Mouse (Mus musculus) C3H10T1/2 (cell line): Measurements from ENCODE around the gene Dhx34. TPM values are rescaled to one million over a fixed set of nuclear protein-coding genes. Genes with fewer than 3 reads are reported as not detected.

Source experiments
- polyA plus RNA-seq, 2 experiments: library from polyadenylated mRNA; unstranded; fragments of >200 nt; fragmentation: generic; extraction: Trizol; gene quantifications; one replicate each; pipeline ENCODE4 v1.2.1; 2012; ENCODE audit warnings: missing spikeins in 2 of 2

Gene Dhx34
- polyA plus RNA-seq, result 10 to 100 TPM in 1 of 2 experiments, 1 to 10 TPM in 1; 7.0 to 11.8 TPM

DNA sequence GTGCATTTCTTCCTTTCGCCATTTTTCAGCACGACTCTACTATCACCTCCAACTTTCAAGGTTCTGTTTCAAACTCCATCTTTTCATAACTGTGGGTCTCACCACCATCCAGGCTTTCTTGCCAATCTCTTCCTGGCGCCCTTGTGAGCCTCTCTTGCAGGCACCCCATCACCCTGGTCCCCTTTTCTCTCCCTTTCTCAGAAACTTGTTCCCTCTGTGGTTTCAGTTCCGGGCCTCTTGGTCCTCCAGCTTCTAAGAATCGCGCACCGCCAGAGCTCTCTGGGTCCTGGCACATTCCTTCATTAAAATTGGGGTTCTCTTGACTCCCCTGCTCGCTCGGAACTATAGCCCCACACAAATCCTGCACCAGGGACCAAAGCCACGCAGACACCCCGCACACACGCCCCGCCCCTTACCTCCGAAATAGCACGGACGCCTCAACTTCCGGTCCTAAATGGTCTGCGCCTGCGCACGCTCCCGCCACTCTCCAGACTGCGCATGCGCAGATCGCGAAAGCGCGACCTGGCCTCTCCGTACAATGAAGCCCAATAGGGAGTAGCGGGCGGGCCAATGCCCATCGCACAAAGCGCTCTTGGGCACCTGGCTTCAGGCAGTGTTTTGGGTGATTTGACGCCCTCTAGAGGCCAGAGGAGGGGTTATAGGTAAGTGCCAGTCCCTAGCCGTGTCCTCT, at the start of gene Dhx34:
Gene Dhx34 (minus strand): TSS at position 456 of the 691 bp plus-strand sequence.

DNA sequence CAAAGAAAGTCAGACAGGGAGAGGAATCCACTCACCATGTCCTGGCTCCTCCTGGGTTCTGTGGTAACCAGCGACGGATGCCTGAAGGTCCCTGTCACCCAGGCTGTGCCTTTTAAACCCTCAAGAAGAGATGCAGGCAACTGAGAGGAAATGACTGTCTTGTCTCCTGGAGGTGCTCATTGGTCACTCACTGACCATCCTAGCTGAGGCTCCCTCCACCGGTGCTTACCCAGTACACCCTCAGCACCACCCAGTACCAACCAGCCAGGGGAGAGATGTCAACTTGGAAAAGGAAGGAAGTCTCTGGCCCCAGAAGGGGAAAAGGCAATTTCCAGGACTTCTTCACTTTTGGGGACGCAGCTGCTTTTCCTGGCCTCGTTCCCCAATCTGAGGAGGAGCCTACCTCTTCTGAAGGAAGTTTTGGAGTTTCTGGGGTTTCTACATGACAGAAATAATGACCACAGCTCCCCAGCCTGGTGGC, 37.3 kb upstream of the Dhx34 start, which contains the start of gene C5ar1:
Gene C5ar1 (minus strand): TSS at position 431 of the 481 bp plus-strand sequence.

DNA sequence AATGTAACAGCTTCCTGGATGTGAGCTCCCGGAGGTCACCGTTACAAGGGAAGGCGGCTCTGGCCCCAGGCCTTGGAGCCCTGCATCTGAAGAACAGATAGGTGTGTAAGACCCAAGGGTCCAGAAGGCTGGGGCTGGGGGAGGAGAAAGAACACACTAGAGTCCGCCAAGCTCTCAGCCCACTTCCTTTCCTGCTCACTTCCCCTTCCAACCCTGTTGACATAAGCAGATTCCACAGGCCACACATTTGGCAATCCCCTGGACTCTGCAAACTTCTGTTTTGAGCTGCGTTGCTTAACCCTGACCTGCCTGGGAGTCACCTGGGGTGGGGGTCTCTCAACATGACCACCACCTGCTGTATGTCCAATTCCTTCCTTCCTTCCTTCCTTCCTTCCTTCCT, 22.2 kb upstream of the Dhx34 start, which contains the start of gene C5ar2:
Gene C5ar2 (minus strand): TSS at position 88 of the 400 bp plus-strand sequence.

DNA sequence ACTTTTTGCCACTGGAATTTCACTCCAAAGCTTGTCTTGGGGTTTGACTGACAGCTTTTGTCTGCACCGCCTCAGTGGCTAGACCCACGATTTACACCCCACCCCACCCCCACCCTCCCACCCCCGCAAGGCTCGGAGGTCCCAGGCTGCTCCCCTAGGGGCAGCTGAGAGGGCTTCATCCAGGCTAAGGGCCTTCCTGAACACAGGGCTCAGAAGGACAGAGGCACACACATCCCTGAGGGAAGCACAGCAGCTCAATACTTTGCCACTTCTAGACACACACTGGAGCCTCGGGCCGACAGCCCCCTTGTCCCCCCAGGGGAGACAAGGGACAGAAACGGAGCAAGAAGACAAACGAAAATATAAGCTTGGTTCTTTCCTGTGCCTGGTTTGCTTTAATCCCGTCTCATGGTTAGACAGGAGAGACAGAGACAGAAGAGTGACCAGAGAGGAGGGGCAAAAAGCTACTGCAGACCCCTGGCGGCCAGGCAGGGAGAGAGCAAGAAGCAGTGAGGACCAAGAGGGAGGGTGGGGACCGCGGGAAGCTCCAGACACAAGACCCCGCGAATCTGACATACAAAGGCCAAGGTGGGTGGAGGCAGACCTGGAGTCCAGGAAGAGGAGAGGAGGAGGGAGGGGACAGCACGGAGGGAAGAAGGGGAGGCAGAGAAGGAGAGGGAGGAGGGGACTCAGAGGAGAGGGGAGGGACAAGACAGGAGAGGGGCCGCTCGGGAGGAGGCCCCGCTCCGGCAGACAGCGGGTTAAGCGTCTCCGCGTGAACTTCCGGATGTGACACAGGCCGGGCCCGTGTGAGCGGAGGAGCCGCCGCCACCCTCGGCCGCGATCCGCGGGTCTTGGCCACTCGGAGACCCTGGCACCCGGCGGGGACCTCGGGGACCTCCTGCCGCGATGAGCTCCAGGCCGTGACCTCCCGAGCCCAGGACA, 47.0 kb downstream of the Dhx34 start, which contains the start of gene Meis3:
Gene Meis3 (plus strand): TSS at position 494 of the 945 bp plus-strand sequence.

Other genes with a start within 250 kb of the Dhx34 start
- 1 to 10 TPM in 1 of 2 experiments, under 1 TPM in 1; 0.85 to 7.8 TPM for gene Bicra, start 174.1 kb downstream of the Dhx34 start, polyA plus RNA-seq
- under 1 TPM in 1 of 2 experiments, not detected in 1; 0.02 TPM for gene Zfp541, start 160.2 kb downstream of the Dhx34 start, polyA plus RNA-seq
- gene Napa, start 123.6 kb downstream of the Dhx34 start, polyA plus RNA-seq, result 100 to 1,000 TPM in 1 of 2 experiments, 10 to 100 TPM in 1; 94.8 to 117 TPM
- gene Kptn, start 102.1 kb downstream of the Dhx34 start, polyA plus RNA-seq, result 10 to 100 TPM; 22.0 to 35.8 TPM
- gene Slc8a2, start 92.2 kb downstream of the Dhx34 start, polyA plus RNA-seq, result under 1 TPM in 1 of 2 experiments, not detected in 1; 0.37 TPM
- 1 to 10 TPM in 1 of 2 experiments, under 1 TPM in 1; 0.43 to 5.6 TPM for gene Meis3, start 46.9 kb downstream of the Dhx34 start, polyA plus RNA-seq
- gene C5ar2, start 22.1 kb upstream of the Dhx34 start, polyA plus RNA-seq, result not detected
- not detected for gene C5ar1, start 37.5 kb upstream of the Dhx34 start, polyA plus RNA-seq
- 10 to 100 TPM in 1 of 2 experiments, 1 to 10 TPM in 1; 6.0 to 31.6 TPM for gene Inafm1, start 51.6 kb upstream of the Dhx34 start, polyA plus RNA-seq
- 10 to 100 TPM; 16.9 to 48.0 TPM for gene Ccdc9, start 64.8 kb upstream of the Dhx34 start, polyA plus RNA-seq
- gene Bbc3, start 86.4 kb upstream of the Dhx34 start, polyA plus RNA-seq, result 10 to 100 TPM in 1 of 2 experiments, 1 to 10 TPM in 1; 6.2 to 26.3 TPM
- 100 to 1,000 TPM; 106 to 121 TPM for gene Sae1, start 165.8 kb upstream of the Dhx34 start, polyA plus RNA-seq
- 10 to 100 TPM in 1 of 2 experiments, 1 to 10 TPM in 1; 7.3 to 31.0 TPM for gene Zc3h4, start 178.9 kb upstream of the Dhx34 start, polyA plus RNA-seq
- gene Tmem160, start 230.7 kb upstream of the Dhx34 start, polyA plus RNA-seq, result 100 to 1,000 TPM; 125 to 211 TPM